Mouse (Mus musculus): Measurements from ENCODE around the gene Gm20696.

Gene Gm20696

GRCm38 (mm10) chr6:99251222-99251621 lies 415.4 kb downstream of the Gm20696 start:
- no peak for DNase-seq

GRCm38 (mm10) chr6:99249496-99250030 lies 417.0 kb downstream of the Gm20696 start:
- no peak for DNase-seq

- DNase-seq = no peak
Observed at GRCm38 (mm10) chr6:99248396-99248795, 418.2 kb downstream of the Gm20696 start.

- no peak for DNase-seq
Observed at GRCm38 (mm10) chr6:99241625-99242395, 424.8 kb downstream of the Gm20696 start.

GRCm38 (mm10) chr6:99240764-99241163 lies 425.8 kb downstream of the Gm20696 start:
- DNase-seq = no peak

- DNase-seq = no peak
Observed at GRCm38 (mm10) chr6:99235588-99235987, 431.0 kb downstream of the Gm20696 start.

- DNase-seq = no peak
Observed at GRCm38 (mm10) chr6:99233411-99233810, 433.2 kb downstream of the Gm20696 start.

- DNase-seq = peak; percentile 29
Observed at GRCm38 (mm10) chr6:99228336-99228870, 438.2 kb downstream of the Gm20696 start.

GRCm38 (mm10) chr6:99221147-99221546 lies 445.4 kb downstream of the Gm20696 start:
- DNase-seq = no peak

- no peak for DNase-seq
Observed at GRCm38 (mm10) chr6:99220472-99220871, 446.1 kb downstream of the Gm20696 start.

GRCm38 (mm10) chr6:99217846-99218245 lies 448.8 kb downstream of the Gm20696 start:
- no peak for DNase-seq

- no peak for DNase-seq
Observed at GRCm38 (mm10) chr6:99217155-99217554, 449.4 kb downstream of the Gm20696 start.

- DNase-seq = no peak
Observed at GRCm38 (mm10) chr6:99212461-99212860, 454.1 kb downstream of the Gm20696 start.

- DNase-seq = no peak
Observed at GRCm38 (mm10) chr6:99211663-99212333, 454.8 kb downstream of the Gm20696 start.

GRCm38 (mm10) chr6:99210161-99210560 lies 456.4 kb downstream of the Gm20696 start:
- DNase-seq = no peak
